Mouse (Mus musculus): ENCODE measurements around the gene Cisd3. TPM values are rescaled to one million over a fixed set of nuclear protein-coding genes. Genes with fewer than 3 reads are reported as not detected.

Cisd3 gene
- polyA plus RNA-seq, 1 experiment from 2014 or later = 19.0 TPM

GRCm38 (mm10) chr11:97666794-97667193, 18.8 kb upstream of the Cisd3 start:
- Histone ChIP-seq H3K4me2 (no peak overlapping the region), H3K36me3 (ENCODE audit: control insufficient read depth, insufficient read depth, low read length) (peaks cover 20% of the 10 kb centered on the region), H3K4me1 (ENCODE audit: control insufficient read depth, insufficient read depth, low read length) (peaks cover 25% of the 10 kb centered on the region), H3K27ac (ENCODE audit: low read depth, low read length) (no peak overlapping the region), H3K27me3 (ENCODE audit: control insufficient read depth, insufficient read depth, low read length) (peaks cover 3% of the 10 kb centered on the region), H3K9ac (ENCODE audit: low read length) (no peak overlapping the region), H3K9me3 (ENCODE audit: control insufficient read depth, low read length) (no peaks in the 10 kb centered on the region), H3K4me3 (ENCODE audit: low read depth, low read length) (no peak overlapping the region)
- DNase-seq (ENCODE audit: low spot score, missing footprints) (no peak), ATAC-seq (ENCODE audit: low FRiP score) (no peak)
- 91% methylated on average over 15 of the region's 15 CpGs for WGBS

GRCm38 (mm10) chr11:97668160-97668559, 17.5 kb upstream of the Cisd3 start:
- ATAC-seq (ENCODE audit: low FRiP score) = no peak
- peaks cover 19% of the 10 kb centered on the region for H3K4me1 ChIP-seq (ENCODE audit: control insufficient read depth, insufficient read depth, low read length)

GRCm38 (mm10) chr11:97669268-97669667, 16.4 kb upstream of the Cisd3 start:
- no peak overlapping the region for H3K4me2 ChIP-seq
- peaks cover 28% of the 10 kb centered on the region for H3K36me3 ChIP-seq (ENCODE audit: control insufficient read depth, insufficient read depth, low read length)
- WGBS = 51% methylated on average over 15 of the region's 15 CpGs
- no peak overlapping the region for H3K4me3 ChIP-seq (ENCODE audit: low read depth, low read length)
- H3K27ac ChIP-seq (ENCODE audit: low read depth, low read length) = no peak overlapping the region
- no peak for ATAC-seq (ENCODE audit: low FRiP score)
- H3K4me1 ChIP-seq (ENCODE audit: control insufficient read depth, insufficient read depth, low read length) = peaks cover 17% of the 10 kb centered on the region
- H3K9me3 ChIP-seq (ENCODE audit: control insufficient read depth, low read length) = no peaks in the 10 kb centered on the region
- no peak for DNase-seq (ENCODE audit: low spot score, missing footprints)
- H3K27me3 ChIP-seq (ENCODE audit: control insufficient read depth, insufficient read depth, low read length) = no peaks in the 10 kb centered on the region
- peak overlapping the region; percentile 16; the same call in 1 of the 2 replicates for H3K9ac ChIP-seq (ENCODE audit: low read length)

More at GRCm38 (mm10) chr11:97668160-97668559, 17.5 kb upstream of the Cisd3 start:
- H3K27ac ChIP-seq (ENCODE audit: low read depth, low read length) = no peak overlapping the region
- WGBS = 93% methylated on average over 7 of the region's 7 CpGs
- no peak overlapping the region for H3K9ac ChIP-seq (ENCODE audit: low read length)
- no peaks in the 10 kb centered on the region for H3K9me3 ChIP-seq (ENCODE audit: control insufficient read depth, low read length)
- no peak overlapping the region for H3K4me3 ChIP-seq (ENCODE audit: low read depth, low read length)
- peaks cover 23% of the 10 kb centered on the region for H3K36me3 ChIP-seq (ENCODE audit: control insufficient read depth, insufficient read depth, low read length)
- no peaks in the 10 kb centered on the region for H3K27me3 ChIP-seq (ENCODE audit: control insufficient read depth, insufficient read depth, low read length)
- no peak overlapping the region for H3K4me2 ChIP-seq
- DNase-seq (ENCODE audit: low spot score, missing footprints) = no peak

- Histone ChIP-seq H3K27ac (ENCODE audit: low read depth, low read length) (no peak overlapping the region), H3K36me3 (ENCODE audit: control insufficient read depth, insufficient read depth, low read length) (peaks cover 28% of the 10 kb centered on the region)
These were observed 15.8 kb upstream of the Cisd3 start for GRCm38 (mm10) chr11:97669829-97670228.

GRCm38 (mm10) chr11:97670234-97671176, 15.1 kb upstream of the Cisd3 start:
- Histone ChIP-seq H3K4me1 (ENCODE audit: control insufficient read depth, insufficient read depth, low read length) (peaks cover 7% of the 10 kb centered on the region), H3K36me3 (ENCODE audit: control insufficient read depth, insufficient read depth, low read length) (peaks cover 28% of the 10 kb centered on the region), H3K9ac (ENCODE audit: low read length) (no peak overlapping the region), H3K9me3 (ENCODE audit: control insufficient read depth, low read length) (no peaks in the 10 kb centered on the region), H3K27ac (ENCODE audit: low read depth, low read length) (no peak overlapping the region), H3K4me2 (no peak overlapping the region), H3K27me3 (ENCODE audit: control insufficient read depth, insufficient read depth, low read length) (no peaks in the 10 kb centered on the region), H3K4me3 (ENCODE audit: low read depth, low read length) (no peak overlapping the region)
- WGBS = 61% methylated on average over 13 of the region's 13 CpGs
- DNase-seq (ENCODE audit: low spot score, missing footprints) (no peak), ATAC-seq (ENCODE audit: low FRiP score) (no peak)

More at GRCm38 (mm10) chr11:97669829-97670228, 15.8 kb upstream of the Cisd3 start:
- H3K4me1 ChIP-seq (ENCODE audit: control insufficient read depth, insufficient read depth, low read length) = peaks cover 11% of the 10 kb centered on the region
- H3K4me3 ChIP-seq (ENCODE audit: low read depth, low read length) = no peak overlapping the region
- H3K4me2 ChIP-seq = no peak overlapping the region
- no peaks in the 10 kb centered on the region for H3K9me3 ChIP-seq (ENCODE audit: control insufficient read depth, low read length)
- ATAC-seq (ENCODE audit: low FRiP score) = no peak
- H3K27me3 ChIP-seq (ENCODE audit: control insufficient read depth, insufficient read depth, low read length) = no peaks in the 10 kb centered on the region
- 35% methylated on average over 6 of the region's 6 CpGs for WGBS
- DNase-seq (ENCODE audit: low spot score, missing footprints) = no peak
- no peak overlapping the region for H3K9ac ChIP-seq (ENCODE audit: low read length)

GRCm38 (mm10) chr11:97671177-97671527, 14.5 kb upstream of the Cisd3 start:
- Histone ChIP-seq H3K4me1 (ENCODE audit: control insufficient read depth, insufficient read depth, low read length) (peaks cover 12% of the 10 kb centered on the region), H3K36me3 (ENCODE audit: control insufficient read depth, insufficient read depth, low read length) (peaks cover 25% of the 10 kb centered on the region)
- no peak for ATAC-seq (ENCODE audit: low FRiP score)

GRCm38 (mm10) chr11:97673148-97673547, 12.5 kb upstream of the Cisd3 start:
- Histone ChIP-seq H3K27me3 (ENCODE audit: control insufficient read depth, insufficient read depth, low read length) (no peaks in the 10 kb centered on the region), H3K4me3 (ENCODE audit: low read depth, low read length) (no peak overlapping the region), H3K9me3 (ENCODE audit: control insufficient read depth, low read length) (no peaks in the 10 kb centered on the region), H3K4me2 (no peak overlapping the region), H3K36me3 (ENCODE audit: control insufficient read depth, insufficient read depth, low read length) (peaks cover 18% of the 10 kb centered on the region), H3K4me1 (ENCODE audit: control insufficient read depth, insufficient read depth, low read length) (peaks cover 29% of the 10 kb centered on the region), H3K9ac (ENCODE audit: low read length) (no peak overlapping the region), H3K27ac (ENCODE audit: low read depth, low read length) (no peak overlapping the region)
- ATAC-seq (ENCODE audit: low FRiP score) (no peak), DNase-seq (ENCODE audit: low spot score, missing footprints) (no peak)
- WGBS = 83% methylated on average over 11 of the region's 11 CpGs

More at GRCm38 (mm10) chr11:97671177-97671527, 14.5 kb upstream of the Cisd3 start:
- H3K4me3 ChIP-seq (ENCODE audit: low read depth, low read length) = no peak overlapping the region
- H3K9ac ChIP-seq (ENCODE audit: low read length) = no peak overlapping the region
- no peak overlapping the region for H3K4me2 ChIP-seq
- H3K27me3 ChIP-seq (ENCODE audit: control insufficient read depth, insufficient read depth, low read length) = no peaks in the 10 kb centered on the region
- DNase-seq (ENCODE audit: low spot score, missing footprints) = no peak
- H3K9me3 ChIP-seq (ENCODE audit: control insufficient read depth, low read length) = no peaks in the 10 kb centered on the region
- 30% methylated on average over 2 of the region's 2 CpGs for WGBS
- H3K27ac ChIP-seq (ENCODE audit: low read depth, low read length) = no peak overlapping the region

GRCm38 (mm10) chr11:97676050-97676754, 9.4 kb upstream of the Cisd3 start:
- H3K4me1 ChIP-seq (ENCODE audit: control insufficient read depth, insufficient read depth, low read length) = peaks cover 24% of the 10 kb centered on the region
- no peak overlapping the region for H3K27ac ChIP-seq (ENCODE audit: low read depth, low read length)
- H3K9me3 ChIP-seq (ENCODE audit: control insufficient read depth, low read length) = no peaks in the 10 kb centered on the region
- 82% methylated on average over 14 of the region's 15 CpGs for WGBS
- H3K36me3 ChIP-seq (ENCODE audit: control insufficient read depth, insufficient read depth, low read length) = peaks cover 23% of the 10 kb centered on the region
- peak; percentile 7; the same call in 1 of the 2 replicates for ATAC-seq (ENCODE audit: low FRiP score)
- no peaks in the 10 kb centered on the region for H3K27me3 ChIP-seq (ENCODE audit: control insufficient read depth, insufficient read depth, low read length)
- H3K9ac ChIP-seq (ENCODE audit: low read length) = no peak overlapping the region
- H3K4me2 ChIP-seq = no peak overlapping the region
- H3K4me3 ChIP-seq (ENCODE audit: low read depth, low read length) = no peak overlapping the region
- no peak for DNase-seq (ENCODE audit: low spot score, missing footprints)

GRCm38 (mm10) chr11:97677381-97677780, 8.2 kb upstream of the Cisd3 start:
- Histone ChIP-seq H3K4me1 (ENCODE audit: control insufficient read depth, insufficient read depth, low read length) (peaks cover 24% of the 10 kb centered on the region), H3K9ac (ENCODE audit: low read length) (peak overlapping the region; percentile 4), H3K27me3 (ENCODE audit: control insufficient read depth, insufficient read depth, low read length) (no peaks in the 10 kb centered on the region), H3K27ac (ENCODE audit: low read depth, low read length) (0 out of 2 replicates have a peak overlapping the region, but pooled peaks have one; percentile 36), H3K9me3 (ENCODE audit: control insufficient read depth, low read length) (no peaks in the 10 kb centered on the region), H3K4me3 (ENCODE audit: low read depth, low read length) (no peak overlapping the region), H3K36me3 (ENCODE audit: control insufficient read depth, insufficient read depth, low read length) (peaks cover 23% of the 10 kb centered on the region), H3K4me2 (no peak overlapping the region)
- ATAC-seq (ENCODE audit: low FRiP score) (no peak), DNase-seq (ENCODE audit: low spot score, missing footprints) (no peak)
- 36% methylated on average over 15 of the region's 15 CpGs for WGBS

Data from midbrain, embryonic 11.5 days (tissue).